Mouse (Mus musculus): ENCODE results near the gene Afp.

DNA sequence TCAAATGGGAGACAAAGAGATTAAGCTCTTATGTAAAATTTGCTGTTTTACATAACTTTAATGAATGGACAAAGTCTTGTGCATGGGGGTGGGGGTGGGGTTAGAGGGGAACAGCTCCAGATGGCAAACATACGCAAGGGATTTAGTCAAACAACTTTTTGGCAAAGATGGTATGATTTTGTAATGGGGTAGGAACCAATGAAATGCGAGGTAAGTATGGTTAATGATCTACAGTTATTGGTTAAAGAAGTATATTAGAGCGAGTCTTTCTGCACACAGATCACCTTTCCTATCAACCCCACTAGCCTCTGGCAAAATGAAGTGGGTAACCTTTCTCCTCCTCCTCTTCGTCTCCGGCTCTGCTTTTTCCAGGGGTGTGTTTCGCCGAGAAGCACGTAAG lies 29.9 kb upstream of the Afp start, which contains the start of gene Alb:
- TF ChIP-seq CTCF (IDR thresholded peaks at IDR 0.05; ENCODE audit: extremely low read depth, insufficient read length, insufficient replicate concordance, low read depth, low read length) (no peak), POLR2A (IDR thresholded peaks at IDR 0.05; ENCODE audit: low read depth, low read length) (no peak)

Measured in small intestine, adult 2 months (tissue).